Mouse (Mus musculus) lung, postnatal 0 days (tissue): ENCODE measurements around the gene Spata45. TPM values are rescaled to one million over a fixed set of nuclear protein-coding genes. Genes with fewer than 3 reads are reported as not detected.

ENCODE experiments used
- ATAC-seq: fragments of 200-750 bp; cut with Nextera tagmentation; 2 replicates; pipeline ENCODE4 v1.8.0; 2017; ENCODE audit warnings: moderate library complexity
- DNase-seq: peaks from one replicate; pipeline ENCODE4 v3.0.0-alpha.2; 2016; ENCODE audit warnings: low spot score
- H3K27ac ChIP-seq: fragments of 300-500 bp; sonication (generic); 2 replicates; pipeline ENCODE4 v1.5.1; 2014; ENCODE audit warnings: antibody characterized with exemption, mild to moderate bottlenecking, low read length, mixed read lengths
- H3K27me3 ChIP-seq: fragments of 300-500 bp; sonication (generic); replicated peaks from 2 replicates; pipeline ENCODE4 v1.6.1; 2014; ENCODE audit warnings: low read length, mixed read lengths; ENCODE audit not compliant: insufficient read depth
- H3K36me3 ChIP-seq: fragments of 300-500 bp; sonication (generic); 2 replicates; pipeline ENCODE4 v1.6.1; 2014; ENCODE audit warnings: low read length, mixed read lengths; ENCODE audit not compliant: insufficient read depth
- H3K4me1 ChIP-seq: fragments of 300-500 bp; sonication (generic); 2 replicates; pipeline ENCODE4 v1.6.1; 2014; ENCODE audit warnings: antibody characterized with exemption, low read depth, low read length, mixed read lengths; ENCODE audit not compliant: insufficient read depth
- H3K4me2 ChIP-seq: fragments of 300-500 bp; sonication (generic); replicated peaks from 2 replicates; pipeline ENCODE4 v1.6.1; 2014; ENCODE audit warnings: low read depth, mild to moderate bottlenecking, low read length, moderate library complexity, mixed read lengths
- H3K4me3 ChIP-seq: fragments of 300-500 bp; sonication (generic); 2 replicates; pipeline ENCODE4 v1.5.1; 2014; ENCODE audit warnings: low read depth, low read length
- H3K9ac ChIP-seq: fragments of 300-500 bp; sonication (generic); replicated peaks from 2 replicates; pipeline ENCODE4 v1.6.1; 2014; ENCODE audit warnings: low read depth, mild to moderate bottlenecking
- H3K9me3 ChIP-seq: fragments of 300-500 bp; sonication (generic); 2 replicates; pipeline ENCODE4 v1.6.1; 2016; ENCODE audit warnings: low read length, mixed read lengths
- CTCF ChIP-seq: IDR thresholded peaks from 2 replicates; pipeline ENCODE4 v1.5.1; 2016; ENCODE audit warnings: antibody characterized with exemption, mild to moderate bottlenecking
- EP300 ChIP-seq: IDR thresholded peaks from 2 replicates; pipeline ENCODE4 v1.6.1; 2016; ENCODE audit warnings: antibody characterized with exemption, mild to moderate bottlenecking, control low read depth
- WGBS: fragments of 180-500 bp; shearing (Covaris S2); extraction: QIAGEN DNeasy Blood & Tissue Kit; methylation state at CpG from one replicate; pipeline ENCODE4 v1.1.7; 2014; 5-methylcytosine and 5-hydroxymethylcytosine counted together
- polyA plus RNA-seq: library from polyadenylated mRNA; unstranded; fragments of >200 nt; fragmentation: Nextera tagmentation; extraction: Ambion mirVana; gene quantifications from 2 replicates; pipeline ENCODE4 v1.2.1, GENCODE M21; 2015

Gene Spata45
- polyA plus RNA-seq, 1 experiment from 2014 or later: not detected

DNA sequence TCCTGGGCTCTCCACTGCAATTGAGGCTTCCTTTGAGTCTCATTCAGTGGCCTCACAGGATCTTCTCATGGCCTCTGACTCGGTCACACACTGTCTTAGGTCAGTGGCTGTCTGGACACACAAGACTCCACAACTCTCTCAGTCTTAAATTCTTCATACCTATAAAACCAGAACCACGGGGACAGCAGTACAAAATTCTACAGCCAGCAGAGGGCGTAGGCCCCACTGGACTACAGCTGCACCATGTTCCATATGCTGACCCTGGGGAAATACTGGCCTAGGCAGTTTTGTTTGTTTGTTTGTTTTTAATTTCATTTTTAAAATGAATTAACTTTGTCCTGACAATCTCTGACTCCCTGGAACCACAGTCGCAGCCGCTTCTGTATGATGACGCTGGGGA is 34.2 kb upstream of the Spata45 start:
- WGBS: 62% methylated on average over 6 of the region's 6 CpGs
- TF ChIP-seq EP300 (no peak), CTCF (peak; percentile 63)

DNA sequence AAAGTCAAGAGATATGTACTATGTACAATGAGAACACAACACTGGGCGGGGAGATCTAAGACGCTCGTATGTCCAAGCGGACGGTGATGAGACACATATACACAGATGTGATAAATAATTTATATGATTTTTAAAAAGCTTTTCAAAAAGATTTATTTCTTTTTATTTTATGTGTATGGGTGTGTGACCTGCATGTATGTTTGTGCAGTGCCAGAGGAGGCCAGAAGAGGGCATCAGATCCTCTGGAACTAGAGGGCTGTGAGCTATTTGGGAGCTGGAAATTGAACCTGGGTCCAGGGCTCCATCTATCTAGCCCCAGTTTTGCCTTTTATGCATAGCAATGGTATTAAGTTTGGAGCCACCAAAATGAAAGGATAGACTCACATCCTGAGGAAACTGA is 27.7 kb upstream of the Spata45 start:
- H3K9ac ChIP-seq: no peak overlapping the region
- peaks cover 22% of the 10 kb centered on the region; the same call in 1 of the 2 replicates for H3K36me3 ChIP-seq
- H3K27ac ChIP-seq: no peak overlapping the region
- no peak overlapping the region for H3K4me3 ChIP-seq
- TF ChIP-seq CTCF: peak; percentile 37
- TF ChIP-seq EP300: no peak
- over 99% methylated on average over 5 of the region's 5 CpGs for WGBS
- no peaks in the 10 kb centered on the region for H3K4me1 ChIP-seq
- no peaks in the 10 kb centered on the region for H3K9me3 ChIP-seq
- no peaks in the 10 kb centered on the region for H3K27me3 ChIP-seq
- H3K4me2 ChIP-seq: no peak overlapping the region
- ATAC-seq (no peak), DNase-seq (no peak)

More for the DNA sequence above, 34.2 kb upstream of the Spata45 start:
- no peak overlapping the region for H3K4me3 ChIP-seq
- no peak overlapping the region for H3K4me2 ChIP-seq
- 0 out of 2 replicates have a peak, but pooled peaks cover 4% of the 10 kb centered on the region for H3K9me3 ChIP-seq
- ATAC-seq (no peak), DNase-seq (peak; percentile 24)
- H3K27ac ChIP-seq: no peak overlapping the region
- no peak overlapping the region for H3K9ac ChIP-seq
- no peaks in the 10 kb centered on the region for H3K4me1 ChIP-seq
- peaks cover 7% of the 10 kb centered on the region; the same call in 1 of the 2 replicates for H3K36me3 ChIP-seq
- no peaks in the 10 kb centered on the region for H3K27me3 ChIP-seq

DNA sequence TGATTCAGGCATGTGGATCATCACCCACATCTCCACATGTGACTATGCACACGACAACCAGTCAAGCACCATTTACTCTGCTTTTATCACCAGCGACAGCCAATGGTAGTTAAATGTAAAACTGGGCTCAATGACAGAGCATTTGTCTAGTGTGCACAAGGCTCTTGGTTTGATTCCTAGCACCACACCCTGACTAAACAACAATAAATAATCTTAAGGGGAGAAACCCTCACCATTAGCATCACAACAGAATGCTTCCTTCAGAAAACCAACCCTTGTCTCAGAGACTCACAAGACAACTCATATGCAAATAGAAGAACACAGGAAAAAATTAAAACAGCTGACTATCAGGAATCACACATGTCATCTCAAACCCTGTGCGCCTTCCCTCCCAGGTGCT is 22.2 kb upstream of the Spata45 start:
- no peak overlapping the region for H3K27ac ChIP-seq
- no peak for DNase-seq
- no peaks in the 10 kb centered on the region for H3K9me3 ChIP-seq
- WGBS: 93% methylated on average over 3 of the region's 3 CpGs
- no peak for ATAC-seq
- H3K4me3 ChIP-seq: no peak overlapping the region
- no peak overlapping the region for H3K4me2 ChIP-seq
- TF ChIP-seq CTCF (no peak), EP300 (no peak)
- H3K27me3 ChIP-seq: no peaks in the 10 kb centered on the region
- 0 out of 2 replicates have a peak, but pooled peaks cover 3% of the 10 kb centered on the region for H3K36me3 ChIP-seq
- no peaks in the 10 kb centered on the region for H3K4me1 ChIP-seq
- no peak overlapping the region for H3K9ac ChIP-seq

DNA sequence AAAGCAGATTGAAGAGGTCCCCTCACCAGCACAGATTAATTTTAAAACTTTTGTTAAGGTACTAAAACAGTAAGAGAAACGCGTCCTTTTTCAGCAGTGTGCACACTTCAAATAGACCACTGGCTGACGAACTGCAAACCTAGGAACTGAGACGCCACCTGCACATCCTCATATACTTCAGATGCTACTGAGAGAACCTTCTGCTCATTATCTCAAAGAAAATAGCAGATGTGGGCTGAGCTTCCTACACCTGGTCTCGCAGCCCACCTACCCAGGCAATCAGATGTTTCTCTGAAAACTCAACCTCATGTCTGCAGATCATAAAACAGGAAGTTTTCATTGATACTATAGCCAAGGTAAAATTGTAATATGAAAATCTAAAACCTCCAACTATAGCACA is 16.6 kb upstream of the Spata45 start:
- no peak for ATAC-seq
- DNase-seq: no peak
- H3K9me3 ChIP-seq: no peaks in the 10 kb centered on the region
- H3K36me3 ChIP-seq: no peaks in the 10 kb centered on the region
- no peak overlapping the region for H3K27ac ChIP-seq
- H3K4me2 ChIP-seq: no peak overlapping the region
- no peak overlapping the region for H3K4me3 ChIP-seq
- H3K27me3 ChIP-seq: no peaks in the 10 kb centered on the region
- H3K9ac ChIP-seq: no peak overlapping the region
- 95% methylated on average over 5 of the region's 5 CpGs for WGBS
- 0 out of 2 replicates have a peak, but pooled peaks cover 3% of the 10 kb centered on the region for H3K4me1 ChIP-seq
- no peak for TF ChIP-seq CTCF
- TF ChIP-seq EP300: no peak

DNA sequence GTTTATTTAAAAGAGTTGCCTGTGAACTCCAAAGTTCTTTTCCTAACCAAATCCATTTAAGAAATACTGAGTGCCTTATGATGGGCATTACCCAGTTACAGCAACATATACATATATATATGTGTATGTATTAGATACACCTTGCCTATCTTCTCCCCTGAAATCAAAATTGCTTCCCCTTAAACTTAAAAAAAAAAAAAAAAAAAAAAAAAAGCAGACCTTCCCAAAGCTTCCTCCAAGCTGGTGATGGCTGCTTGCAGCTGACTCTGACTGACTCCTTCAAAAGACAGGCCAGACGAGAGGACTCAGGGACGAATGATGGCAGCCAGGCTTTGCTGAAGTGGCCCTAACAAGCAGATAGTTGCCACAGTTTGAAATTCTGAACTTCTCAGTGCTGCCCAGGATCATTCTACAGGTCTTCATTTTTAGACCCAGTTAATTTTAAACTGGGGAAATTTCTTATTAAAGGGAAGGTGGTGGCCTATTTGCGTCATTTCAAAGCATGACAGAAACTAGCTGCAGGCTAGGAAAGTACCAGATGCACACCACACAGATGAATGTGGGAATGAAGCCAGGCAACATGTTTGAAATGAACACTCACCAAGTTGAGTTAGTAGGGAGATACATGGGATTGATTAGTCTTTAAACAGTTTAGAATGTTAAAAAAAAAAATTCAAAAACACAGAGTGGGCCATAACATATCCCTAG is 16.1 kb upstream of the Spata45 start:
- no peaks in the 10 kb centered on the region for H3K27me3 ChIP-seq
- H3K4me1 ChIP-seq: peaks cover 9% of the 10 kb centered on the region; the same call in 1 of the 2 replicates
- no peak overlapping the region for H3K4me2 ChIP-seq
- TF ChIP-seq EP300: no peak
- no peak for TF ChIP-seq CTCF
- ATAC-seq: no peak
- 84% methylated on average over 3 of the region's 3 CpGs for WGBS
- no peak overlapping the region for H3K27ac ChIP-seq
- H3K9me3 ChIP-seq: no peaks in the 10 kb centered on the region
- H3K4me3 ChIP-seq: no peak overlapping the region
- no peak overlapping the region for H3K9ac ChIP-seq
- no peaks in the 10 kb centered on the region for H3K36me3 ChIP-seq
- no peak for DNase-seq

DNA sequence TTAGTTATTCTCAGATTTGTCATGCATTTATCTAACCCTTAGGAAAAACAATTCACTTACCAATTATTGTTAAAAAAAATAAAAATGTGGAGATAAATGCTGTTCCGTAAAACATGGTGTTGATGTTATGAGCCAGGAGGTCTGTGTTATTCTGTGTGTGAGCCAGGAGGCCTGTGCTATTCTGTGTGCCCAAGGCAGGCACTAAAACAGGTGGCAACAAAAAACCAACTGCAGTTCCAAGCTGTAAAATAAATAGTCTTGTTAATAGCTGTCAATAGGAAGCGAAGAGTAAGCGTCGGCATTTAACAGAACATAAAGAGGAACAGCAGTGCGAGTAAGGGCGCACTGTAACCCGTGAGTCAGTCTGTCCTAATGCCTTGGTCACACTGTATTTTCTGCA is 15.4 kb upstream of the Spata45 start:
- Histone ChIP-seq H3K27me3 (no peaks in the 10 kb centered on the region), H3K4me3 (no peak overlapping the region), H3K4me2 (no peak overlapping the region), H3K36me3 (no peaks in the 10 kb centered on the region), H3K27ac (no peak overlapping the region), H3K9me3 (no peaks in the 10 kb centered on the region), H3K9ac (no peak overlapping the region), H3K4me1 (peaks cover 9% of the 10 kb centered on the region; the same call in 1 of the 2 replicates)
- 89% methylated on average over 7 of the region's 7 CpGs for WGBS
- DNase-seq (no peak), ATAC-seq (no peak)
- TF ChIP-seq CTCF (no peak), EP300 (no peak)
